Mouse (Mus musculus) E14TG2a.4 (cell line): Measurements from ENCODE around the gene Plekhh3.

Experiments used
- CTCF ChIP-seq: conservative IDR thresholded peaks from 2 replicates; pipeline ENCODE4 v1.5.1; 2014; ENCODE audit warnings: low read length
- NANOG ChIP-seq: IDR thresholded peaks from 2 replicates; pipeline ENCODE4 v1.6.1; 2014; ENCODE audit warnings: borderline replicate concordance, low read length, mixed read lengths
- POU5F1 ChIP-seq: IDR thresholded peaks from 2 replicates; pipeline ENCODE4 v1.6.1; 2014; ENCODE audit warnings: low read length, borderline replicate concordance

- TF ChIP-seq CTCF = no peak
- TF ChIP-seq POU5F1 = no peak
- no peak for TF ChIP-seq NANOG
These were observed 20.8 kb upstream of the Plekhh3 start for GRCm38 (mm10) chr11:101191919-101192470.
